Mouse (Mus musculus) kidney, adult 2 months (tissue): Measurements from ENCODE around the gene Myrf.

Experiments used
- CTCF ChIP-seq: fragments of 200-500 bp; conservative IDR thresholded peaks from 2 replicates; pipeline ENCODE4 v1.5.1; 2011; ENCODE audit warnings: low read depth, mild to moderate bottlenecking, control low read depth, low read length, moderate library complexity, mixed read lengths; ENCODE audit not compliant: insufficient read depth, insufficient read length
- POLR2A ChIP-seq: fragments of 200-500 bp; IDR thresholded peaks from one replicate; pipeline ENCODE4 v1.6.1; 2011; ENCODE audit warnings: low read depth, low read length, control low read depth

- TF ChIP-seq POLR2A: peak; percentile 68
- TF ChIP-seq CTCF: no peak
These were observed 36.5 kb downstream of the Myrf start, which contains the start of the genes Tmem258 and Fen1 for GRCm38 (mm10) chr19:10203848-10204615.
